Mouse (Mus musculus): ENCODE measurements around the gene Cpm. TPM values are rescaled to one million over a fixed set of nuclear protein-coding genes. Genes with fewer than 3 reads are reported as not detected.
A peak's percentile ranks its signal among the peaks of the same experiment; 100 is the strongest.

Cpm gene
- polyA plus RNA-seq, 1 experiment from 2014 or later = 3.1 TPM

- WGBS = 82% methylated on average over 6 of the region's 6 CpGs
- no peaks in the 10 kb centered on the region for H3K36me3 ChIP-seq
- H3K9me3 ChIP-seq = no peaks in the 10 kb centered on the region
- no peaks in the 10 kb centered on the region for H3K27me3 ChIP-seq (replicated peaks)
- no peak overlapping the region for H3K9ac ChIP-seq
- no peak overlapping the region for H3K4me3 ChIP-seq
- no peaks in the 10 kb centered on the region for H3K4me1 ChIP-seq
- H3K4me2 ChIP-seq = no peak overlapping the region
- no peak overlapping the region for H3K27ac ChIP-seq (replicated peaks)
- ATAC-seq (ENCODE audit: extremely low read depth, insufficient number of reproducible peaks, low FRiP score, low TSS enrichment) = no peak
These were observed 27.3 kb downstream of the Cpm start for GRCm38 (mm10) chr10:117656662-117656962.

DNA sequence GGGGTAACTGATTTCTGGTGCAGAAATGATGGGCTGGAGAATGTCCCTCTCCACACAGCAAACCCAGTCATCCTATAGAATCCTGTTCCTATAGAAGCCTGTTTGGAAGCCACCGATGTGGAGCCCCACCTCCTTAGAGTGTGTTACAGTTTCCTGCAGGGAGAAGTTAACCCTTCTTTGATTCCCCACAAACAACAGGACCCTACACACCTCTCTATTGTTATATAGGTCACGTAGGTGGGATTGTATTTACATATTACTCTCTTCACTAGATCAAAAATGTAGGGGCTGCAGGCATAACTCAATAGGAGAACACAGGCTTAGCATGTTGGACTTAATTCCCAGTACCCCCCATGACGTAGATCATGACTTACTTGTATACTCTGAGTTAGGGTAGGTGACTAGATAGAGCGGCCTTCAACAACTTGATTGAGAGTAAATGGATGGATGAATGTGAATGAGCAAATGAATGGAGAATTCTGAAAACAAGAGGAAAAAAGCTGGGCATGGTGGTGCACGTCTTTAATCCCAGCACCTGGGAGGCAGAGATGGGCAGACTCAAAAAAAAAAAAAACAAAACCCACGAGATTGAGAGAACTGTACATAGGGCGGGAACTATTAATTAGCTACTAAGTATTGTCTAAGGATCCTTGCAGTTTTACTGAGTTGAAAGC is 27.8 kb downstream of the Cpm start:
- H3K4me2 ChIP-seq = no peak overlapping the region
- H3K27me3 ChIP-seq (replicated peaks) = no peaks in the 10 kb centered on the region
- H3K4me1 ChIP-seq = no peaks in the 10 kb centered on the region
- no peak overlapping the region for H3K9ac ChIP-seq
- no peaks in the 10 kb centered on the region for H3K36me3 ChIP-seq
- no peak overlapping the region for H3K27ac ChIP-seq (replicated peaks)
- no peak for ATAC-seq (ENCODE audit: extremely low read depth, insufficient number of reproducible peaks, low FRiP score, low TSS enrichment)
- no peak overlapping the region for H3K4me3 ChIP-seq
- H3K9me3 ChIP-seq = no peaks in the 10 kb centered on the region
- WGBS = 74% methylated on average over 7 of the region's 7 CpGs

GRCm38 (mm10) chr10:117657659-117658306 is 28.5 kb downstream of the Cpm start:
- no peak for ATAC-seq (ENCODE audit: extremely low read depth, insufficient number of reproducible peaks, low FRiP score, low TSS enrichment)
- H3K27ac ChIP-seq (replicated peaks) = no peak overlapping the region
- no peak overlapping the region for H3K4me3 ChIP-seq
- no peaks in the 10 kb centered on the region for H3K9me3 ChIP-seq
- no peak overlapping the region for H3K9ac ChIP-seq
- H3K27me3 ChIP-seq (replicated peaks) = no peaks in the 10 kb centered on the region
- H3K4me1 ChIP-seq = no peaks in the 10 kb centered on the region
- no peak overlapping the region for H3K4me2 ChIP-seq
- WGBS = 73% methylated on average over 3 of the region's 3 CpGs
- H3K36me3 ChIP-seq = no peaks in the 10 kb centered on the region

DNA sequence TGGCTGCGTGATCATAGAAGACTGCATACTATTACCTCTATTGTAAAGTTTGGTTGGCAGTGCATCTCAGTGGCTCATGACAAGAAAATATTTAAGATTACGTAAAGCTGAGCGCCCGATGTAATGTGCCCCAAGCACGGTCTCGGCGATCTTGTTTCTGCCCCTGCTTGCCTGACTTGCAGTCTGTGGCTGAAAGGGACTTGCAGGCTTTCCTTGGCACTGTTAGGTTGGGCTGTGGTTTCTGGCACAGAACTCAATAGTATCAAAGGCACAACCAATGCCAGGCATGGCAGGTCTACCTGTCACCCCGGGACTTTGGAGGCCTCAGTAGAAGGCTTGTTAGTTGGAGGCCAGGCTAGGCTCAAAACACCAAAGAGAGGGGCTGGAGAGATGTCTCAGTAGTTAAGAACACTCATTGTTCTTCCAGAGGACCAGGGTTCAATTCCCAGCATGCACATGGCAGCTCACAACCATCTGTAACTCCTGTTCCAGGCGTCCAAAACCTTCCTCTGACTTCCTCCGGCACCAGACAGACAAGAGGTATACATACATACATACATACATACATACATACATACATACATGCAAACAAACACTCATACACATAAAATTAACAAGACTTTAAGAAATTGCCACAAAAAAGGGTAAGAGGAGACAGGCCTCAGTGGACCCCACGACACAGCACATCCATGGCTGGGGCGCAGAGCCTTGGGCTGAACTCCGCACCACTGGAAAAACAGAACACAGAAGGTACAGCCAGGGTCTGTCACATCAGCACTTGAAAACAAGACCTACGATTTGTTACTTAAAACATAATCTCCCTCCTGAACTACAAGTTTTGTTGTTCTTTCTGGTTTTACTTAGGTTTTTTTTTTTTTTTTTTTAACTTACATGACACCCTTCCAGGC is 29.5 kb downstream of the Cpm start:
- Histone ChIP-seq H3K4me2 (no peak overlapping the region), H3K4me1 (no peaks in the 10 kb centered on the region; the same call in 1 of the 2 replicates), H3K36me3 (no peaks in the 10 kb centered on the region), H3K27me3 (replicated peaks) (no peaks in the 10 kb centered on the region), H3K27ac (replicated peaks) (no peak overlapping the region), H3K9ac (no peak overlapping the region), H3K9me3 (no peaks in the 10 kb centered on the region), H3K4me3 (no peak overlapping the region)
- WGBS = 88% methylated on average over 14 of the region's 14 CpGs
- ATAC-seq (ENCODE audit: extremely low read depth, insufficient number of reproducible peaks, low FRiP score, low TSS enrichment) = no peak

GRCm38 (mm10) chr10:117659430-117659813 is 30.1 kb downstream of the Cpm start:
- no peak overlapping the region for H3K9ac ChIP-seq
- WGBS = 74% methylated on average over 11 of the region's 11 CpGs
- ATAC-seq (ENCODE audit: extremely low read depth, insufficient number of reproducible peaks, low FRiP score, low TSS enrichment) = no peak

DNA sequence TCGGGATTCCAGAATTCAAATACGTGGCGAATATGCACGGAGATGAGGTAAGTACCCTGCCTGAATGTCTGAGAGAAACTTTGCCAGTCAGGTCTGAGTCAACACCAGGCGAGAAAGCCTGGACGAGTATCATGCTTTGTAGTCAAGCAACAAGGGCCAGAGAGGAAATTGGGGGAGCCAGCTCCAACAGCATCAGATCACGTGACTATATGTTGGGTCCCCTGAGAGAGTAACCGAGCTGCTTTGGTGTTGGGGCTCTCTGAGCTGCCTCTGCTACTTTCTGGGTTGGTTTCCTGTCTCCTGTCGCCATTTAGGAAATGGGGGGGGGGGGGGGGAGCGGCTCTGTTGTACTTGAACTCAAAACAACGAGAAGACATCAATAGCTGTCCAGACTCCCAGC is 30.5 kb downstream of the Cpm start:
- no peak overlapping the region for H3K9ac ChIP-seq
- no peaks in the 10 kb centered on the region for H3K9me3 ChIP-seq
- no peaks in the 10 kb centered on the region for H3K36me3 ChIP-seq
- WGBS = 45% methylated on average over 11 of the region's 11 CpGs
- H3K4me2 ChIP-seq = no peak overlapping the region
- H3K27me3 ChIP-seq (replicated peaks) = no peaks in the 10 kb centered on the region
- ATAC-seq (ENCODE audit: extremely low read depth, insufficient number of reproducible peaks, low FRiP score, low TSS enrichment) = no peak
- no peak overlapping the region for H3K27ac ChIP-seq (replicated peaks)
- no peak overlapping the region for H3K4me3 ChIP-seq
- H3K4me1 ChIP-seq = no peaks in the 10 kb centered on the region; the same call in 1 of the 2 replicates

More at GRCm38 (mm10) chr10:117659430-117659813, 30.1 kb downstream of the Cpm start:
- no peak overlapping the region for H3K27ac ChIP-seq (replicated peaks)
- no peaks in the 10 kb centered on the region for H3K36me3 ChIP-seq
- H3K27me3 ChIP-seq (replicated peaks) = no peaks in the 10 kb centered on the region
- H3K4me3 ChIP-seq = no peak overlapping the region
- no peaks in the 10 kb centered on the region; the same call in 1 of the 2 replicates for H3K4me1 ChIP-seq
- no peaks in the 10 kb centered on the region for H3K9me3 ChIP-seq
- H3K4me2 ChIP-seq = no peak overlapping the region

GRCm38 (mm10) chr10:117662316-117663055 is 33.2 kb downstream of the Cpm start:
- H3K9ac ChIP-seq = no peak overlapping the region
- H3K4me3 ChIP-seq = no peak overlapping the region
- no peak overlapping the region for H3K4me2 ChIP-seq
- no peak for ATAC-seq (ENCODE audit: extremely low read depth, insufficient number of reproducible peaks, low FRiP score, low TSS enrichment)
- 73% methylated on average over 15 of the region's 15 CpGs for WGBS
- H3K36me3 ChIP-seq = no peaks in the 10 kb centered on the region
- no peaks in the 10 kb centered on the region; the same call in 1 of the 2 replicates for H3K4me1 ChIP-seq
- no peaks in the 10 kb centered on the region for H3K27me3 ChIP-seq (replicated peaks)
- H3K9me3 ChIP-seq = no peaks in the 10 kb centered on the region
- H3K27ac ChIP-seq (replicated peaks) = no peak overlapping the region

DNA sequence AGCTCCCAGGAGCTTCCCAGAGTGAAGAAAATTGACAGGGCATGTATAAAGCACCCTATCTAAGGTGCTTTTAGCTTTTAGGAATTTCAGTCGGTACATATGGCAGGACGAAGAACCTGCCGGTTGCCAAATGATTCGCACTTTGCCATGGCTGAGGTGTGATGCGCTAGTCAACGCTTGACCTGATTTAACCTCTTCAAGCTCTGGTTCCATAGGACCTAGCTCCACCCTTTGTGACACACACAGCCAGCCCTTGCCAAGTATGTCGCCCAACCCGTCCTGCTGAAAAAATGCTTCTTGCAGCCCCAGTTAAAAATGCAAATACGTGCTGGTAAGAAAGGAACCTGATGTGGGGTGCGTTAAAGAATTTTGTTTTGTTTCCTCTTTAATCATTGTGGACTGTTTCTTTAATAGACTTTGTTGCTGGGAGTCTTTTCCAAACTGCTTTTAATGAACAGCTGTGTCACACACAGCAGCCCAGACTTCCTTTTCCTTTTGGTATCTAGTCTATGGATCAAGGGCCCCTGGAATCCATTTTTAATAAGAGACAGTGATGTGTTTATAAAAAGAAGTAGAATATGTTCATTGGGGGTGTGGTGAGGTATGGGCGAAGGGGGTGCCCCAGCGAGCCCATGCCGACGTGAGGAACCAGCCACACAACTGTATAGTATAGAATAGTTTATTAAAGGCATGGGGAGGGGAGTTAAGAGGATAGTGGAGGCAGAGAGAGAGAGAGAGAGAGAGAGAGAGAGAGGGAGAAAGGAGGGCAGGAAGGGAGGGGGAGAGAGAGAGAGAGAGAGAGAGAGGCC is 34.0 kb downstream of the Cpm start:
- Histone ChIP-seq H3K4me3 (peak overlapping the region; percentile 40; the same call in 1 of the 2 replicates), H3K27ac (replicated peaks) (no peak overlapping the region)
- 64% methylated on average over 14 of the region's 14 CpGs for WGBS

GRCm38 (mm10) chr10:117663865-117664200 is 34.5 kb downstream of the Cpm start:
- H3K4me3 ChIP-seq = peak overlapping the region; percentile 40
- no peak for ATAC-seq (ENCODE audit: extremely low read depth, insufficient number of reproducible peaks, low FRiP score, low TSS enrichment)
- WGBS = 18% methylated on average over 9 of the region's 9 CpGs

More for the DNA sequence above, 34.0 kb downstream of the Cpm start:
- H3K36me3 ChIP-seq = no peaks in the 10 kb centered on the region
- H3K9ac ChIP-seq = no peak overlapping the region
- no peaks in the 10 kb centered on the region for H3K27me3 ChIP-seq (replicated peaks)
- ATAC-seq (ENCODE audit: extremely low read depth, insufficient number of reproducible peaks, low FRiP score, low TSS enrichment) = no peak
- peak overlapping the region; percentile 65 for H3K4me2 ChIP-seq
- H3K4me1 ChIP-seq = no peaks in the 10 kb centered on the region; the same call in 1 of the 2 replicates
- H3K9me3 ChIP-seq = no peaks in the 10 kb centered on the region

GRCm38 (mm10) chr10:117664208-117664925 is 35.1 kb downstream of the Cpm start:
- H3K9ac ChIP-seq = peak overlapping the region; percentile 58; the same call in 1 of the 2 replicates
- peak overlapping the region; percentile 65 for H3K4me2 ChIP-seq
- no peaks in the 10 kb centered on the region; the same call in 1 of the 2 replicates for H3K4me1 ChIP-seq
- peak overlapping the region; percentile 40 for H3K4me3 ChIP-seq
- H3K36me3 ChIP-seq = no peaks in the 10 kb centered on the region
- ATAC-seq (ENCODE audit: extremely low read depth, insufficient number of reproducible peaks, low FRiP score, low TSS enrichment) = no peak
- no peaks in the 10 kb centered on the region for H3K27me3 ChIP-seq (replicated peaks)
- 54% methylated on average over 14 of the region's 14 CpGs for WGBS
- H3K27ac ChIP-seq (replicated peaks) = no peak overlapping the region
- H3K9me3 ChIP-seq = no peaks in the 10 kb centered on the region

More at GRCm38 (mm10) chr10:117663865-117664200, 34.5 kb downstream of the Cpm start:
- Histone ChIP-seq H3K27me3 (replicated peaks) (no peaks in the 10 kb centered on the region), H3K4me1 (no peaks in the 10 kb centered on the region; the same call in 1 of the 2 replicates), H3K9ac (peak overlapping the region; percentile 58; the same call in 1 of the 2 replicates), H3K36me3 (no peaks in the 10 kb centered on the region), H3K9me3 (no peaks in the 10 kb centered on the region), H3K4me2 (peak overlapping the region; percentile 65), H3K27ac (replicated peaks) (no peak overlapping the region)

Data from heart, embryonic 13.5 days (tissue).